Mouse (Mus musculus): ENCODE data around the gene Miga1.
"Not testable (repeated sequence)": the region's sequence is repeated elsewhere in the genome, so short reads cannot be mapped to it uniquely, and the experiment has no call there.

The Miga1 gene

GRCm38 (mm10) chr3:152321765-152322547 lies 18.3 kb downstream of the Miga1 start:
- no peak for DNase-seq (ENCODE audit: low read depth)

- no peak for DNase-seq (ENCODE audit: low read depth)
Observed at GRCm38 (mm10) chr3:152320972-152321645, 19.1 kb downstream of the Miga1 start.

GRCm38 (mm10) chr3:152316447-152317173 lies 23.6 kb downstream of the Miga1 start:
- DNase-seq (ENCODE audit: low read depth) = not testable (repeated sequence)

- DNase-seq (ENCODE audit: low read depth) = peak; percentile 74
Observed at GRCm38 (mm10) chr3:152315613-152316012, 24.6 kb downstream of the Miga1 start.

- not testable (repeated sequence) for DNase-seq (ENCODE audit: low read depth)
Observed at GRCm38 (mm10) chr3:152314666-152315065, 25.5 kb downstream of the Miga1 start.

- no peak for DNase-seq (ENCODE audit: low read depth)
Observed at GRCm38 (mm10) chr3:152309250-152309645, 31.0 kb downstream of the Miga1 start.

GRCm38 (mm10) chr3:152308485-152309249 lies 31.5 kb downstream of the Miga1 start:
- DNase-seq (ENCODE audit: low read depth) = peak; percentile 63

- no peak for DNase-seq (ENCODE audit: low read depth)
Observed at GRCm38 (mm10) chr3:152305971-152306370, 34.2 kb downstream of the Miga1 start.

GRCm38 (mm10) chr3:152305080-152305479 lies 35.1 kb downstream of the Miga1 start:
- DNase-seq (ENCODE audit: low read depth) = no peak

GRCm38 (mm10) chr3:152304093-152304815 lies 36.0 kb downstream of the Miga1 start:
- no peak for DNase-seq (ENCODE audit: low read depth)

- DNase-seq (ENCODE audit: low read depth) = no peak
Observed at GRCm38 (mm10) chr3:152302991-152303390, 37.2 kb downstream of the Miga1 start.

GRCm38 (mm10) chr3:152300376-152301337 lies 39.5 kb downstream of the Miga1 start:
- no peak for DNase-seq (ENCODE audit: low read depth)

GRCm38 (mm10) chr3:152295896-152296295 lies 44.3 kb downstream of the Miga1 start:
- no peak for DNase-seq (ENCODE audit: low read depth)

- no peak for DNase-seq (ENCODE audit: low read depth)
Observed at GRCm38 (mm10) chr3:152294400-152294799, 45.8 kb downstream of the Miga1 start.

GRCm38 (mm10) chr3:152293530-152294181 lies 46.6 kb downstream of the Miga1 start:
- DNase-seq (ENCODE audit: low read depth) = no peak

- DNase-seq (ENCODE audit: low read depth) = no peak
Observed at GRCm38 (mm10) chr3:152291895-152292294, 48.3 kb downstream of the Miga1 start.

GRCm38 (mm10) chr3:152290175-152290798 lies 49.9 kb downstream of the Miga1 start:
- no peak for DNase-seq (ENCODE audit: low read depth)

GRCm38 (mm10) chr3:152288740-152289139 lies 51.5 kb downstream of the Miga1 start:
- no peak for DNase-seq (ENCODE audit: low read depth)

GRCm38 (mm10) chr3:152288276-152288675 lies 51.9 kb downstream of the Miga1 start:
- no peak for DNase-seq (ENCODE audit: low read depth)
